Mouse (Mus musculus) cerebellum, adult 2 months (tissue): ENCODE results near the gene Hjurp.

Experiments used
- CTCF ChIP-seq: fragments of 200-500 bp; IDR thresholded peaks from 2 replicates; pipeline ENCODE4 v1.5.1; 2011; ENCODE audit warnings: low read depth, mild to moderate bottlenecking, control low read depth, low read length, moderate library complexity, borderline replicate concordance; ENCODE audit not compliant: insufficient read depth
- POLR2A ChIP-seq: fragments of 200-500 bp; IDR thresholded peaks from 2 replicates; pipeline ENCODE4 v1.6.1; 2011; ENCODE audit warnings: low read length, control low read depth, borderline replicate concordance; ENCODE audit not compliant: insufficient read depth

- TF ChIP-seq CTCF (no peak), POLR2A (no peak)
Observed at GRCm38 (mm10) chr1:88217144-88217543, 60.3 kb downstream of the Hjurp start.
